Mouse (Mus musculus) c-Kit-positive CD71-negative TER-119-negative erythroid progenitor cells, embryonic 14.5 days (primary cell): Measurements from ENCODE around the gene Nkg7.
"Not testable (repeated sequence)": the region's sequence is repeated elsewhere in the genome, so short reads cannot be mapped to it uniquely, and the experiment has no call there.

Experiments used
- DNase-seq: peaks from one replicate; pipeline ENCODE4 v3.0.0-alpha.2; 2013; ENCODE audit warnings: low read depth

Nkg7 gene

GRCm38 (mm10) chr7:43436341-43437255, at the start of gene Nkg7:
Gene Nkg7 (plus strand): TSS chr7:43437073.
- no peak for DNase-seq

GRCm38 (mm10) chr7:43392349-43393121, 44.3 kb upstream of the Nkg7 start:
- peak; percentile 38 for DNase-seq

- no peak for DNase-seq
These were observed 37.4 kb upstream of the Nkg7 start for GRCm38 (mm10) chr7:43399501-43399900.

- DNase-seq = no peak
These were observed 34.2 kb upstream of the Nkg7 start for GRCm38 (mm10) chr7:43402718-43403117.

- DNase-seq = no peak
These were observed 29.3 kb upstream of the Nkg7 start for GRCm38 (mm10) chr7:43407573-43407972.

- DNase-seq = no peak
These were observed 28.7 kb upstream of the Nkg7 start, which contains the start of gene Siglecg for GRCm38 (mm10) chr7:43408131-43408553. Gene Siglecg (plus strand): TSS chr7:43408204.

- DNase-seq = no peak
These were observed 27.8 kb upstream of the Nkg7 start for GRCm38 (mm10) chr7:43409084-43409483.

GRCm38 (mm10) chr7:43411724-43412123, 25.1 kb upstream of the Nkg7 start:
- DNase-seq = not testable (repeated sequence)

- DNase-seq = no peak
These were observed 19.6 kb upstream of the Nkg7 start for GRCm38 (mm10) chr7:43417298-43417697.

GRCm38 (mm10) chr7:43422995-43423617, 13.8 kb upstream of the Nkg7 start:
- DNase-seq = peak; percentile 74

GRCm38 (mm10) chr7:43423991-43424625, 12.8 kb upstream of the Nkg7 start:
- no peak for DNase-seq

GRCm38 (mm10) chr7:43427406-43427805, 9.5 kb upstream of the Nkg7 start, which contains the start of gene Lim2:
Gene Lim2 (plus strand): TSS chr7:43427670.
- DNase-seq = no peak

GRCm38 (mm10) chr7:43429500-43429899, 7.4 kb upstream of the Nkg7 start:
- DNase-seq = no peak

GRCm38 (mm10) chr7:43432891-43433290, 4.0 kb upstream of the Nkg7 start:
- no peak for DNase-seq

GRCm38 (mm10) chr7:43434676-43435075, 2.2 kb upstream of the Nkg7 start:
- DNase-seq = no peak

GRCm38 (mm10) chr7:43438611-43439010, 1.7 kb downstream of the Nkg7 start:
- no peak for DNase-seq

- no peak for DNase-seq
These were observed 3.6 kb downstream of the Nkg7 start, which contains the start of gene Cldnd2 for GRCm38 (mm10) chr7:43440482-43440881. Gene Cldnd2 (plus strand): TSS chr7:43440782.

- no peak for DNase-seq
These were observed 4.2 kb downstream of the Nkg7 start for GRCm38 (mm10) chr7:43441071-43441470.

- DNase-seq = no peak
These were observed 5.8 kb downstream of the Nkg7 start for GRCm38 (mm10) chr7:43442684-43443083.

GRCm38 (mm10) chr7:43443126-43443916, 6.4 kb downstream of the Nkg7 start:
- DNase-seq = no peak

GRCm38 (mm10) chr7:43443917-43444293, 7.0 kb downstream of the Nkg7 start, which contains the start of the genes Etfb and Gm45233:
Gene Etfb (plus strand): TSS chr7:43444083.
Gene Gm45233 (plus strand): TSS chr7:43444128.
- DNase-seq = peak; percentile 90
